Mouse (Mus musculus) CH12.LX (cell line): Measurements from ENCODE around the gene Lypd1.

Source experiments
- EP300 ChIP-seq: IDR thresholded peaks from 2 replicates; pipeline ENCODE4 v1.6.1; 2011; ENCODE audit warnings: low read length, improper control_type of control experiment
- IRF4 ChIP-seq: IDR thresholded peaks from 2 replicates; pipeline ENCODE4 v1.6.1; 2014; ENCODE audit warnings: low read depth, mild to moderate bottlenecking, inconsistent platforms, low read length, improper control_type of control experiment
- MAFK ChIP-seq: IDR thresholded peaks from 2 replicates; pipeline ENCODE4 v1.6.1; 2011; ENCODE audit warnings: low read length, improper control_type of control experiment; ENCODE audit not compliant: insufficient replicate concordance
- ZNF384 ChIP-seq: IDR thresholded peaks from 2 replicates; pipeline ENCODE4 v1.6.1; 2012; ENCODE audit warnings: low read depth, low read length, improper control_type of control experiment, inconsistent platforms

DNA sequence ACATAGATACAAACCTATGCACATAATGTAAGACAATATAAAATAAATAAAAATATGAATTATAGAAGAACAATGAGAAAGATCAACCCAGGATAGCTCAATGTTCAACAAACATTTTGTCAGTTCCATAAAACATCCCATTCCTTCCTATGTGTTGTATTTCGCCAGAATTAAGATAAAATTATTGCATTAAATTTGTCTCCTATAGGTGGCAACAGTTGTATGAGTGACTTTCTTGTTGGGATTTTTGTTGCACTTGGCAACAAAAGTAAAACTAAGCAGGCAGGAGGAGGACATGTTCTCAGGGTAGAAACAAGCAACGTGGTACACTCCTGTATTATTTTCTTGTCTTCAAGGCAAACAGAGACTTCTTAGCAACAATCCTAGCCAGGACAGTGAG, 10.2 kb upstream of the Lypd1 start:
- no peak for TF ChIP-seq EP300
- TF ChIP-seq MAFK: no peak
- TF ChIP-seq IRF4: no peak
- no peak for TF ChIP-seq ZNF384
